Mouse (Mus musculus): ENCODE measurements at regions not wholly inside any gene's neighbourhood (a gene's known extent, or its start where the extent isn't known, plus 50 kb on each side); places are given as distances from the start of the nearest gene placed in this dataset.
A peak's percentile ranks its signal among the peaks of the same experiment; 100 is the strongest.
"Not testable (repeated sequence)": the region's sequence is repeated elsewhere in the genome, so short reads cannot be mapped to it uniquely, and the experiment has no call there.

- Histone ChIP-seq H3K4me3 (replicated peaks) (no peak overlapping the region), H3K36me3 (replicated peaks) (no peaks in the 10 kb centered on the region), H3K9me3 (no peaks in the 10 kb centered on the region), H3K27me3 (no peaks in the 10 kb centered on the region), H3K27ac (no peak overlapping the region), H3K4me1 (no peaks in the 10 kb centered on the region), H3K4me2 (no peak overlapping the region), H3K9ac (no peak overlapping the region)
- no peak for ATAC-seq (ENCODE audit: low FRiP score)
- 47% methylated on average over 3 of the region's 3 CpGs for WGBS
Measured at GRCm38 (mm10) chr11:23079936-23080794, 72.8 kb downstream of the Fam161a start.

- no peaks in the 10 kb centered on the region for H3K9me3 ChIP-seq
- no peak for ATAC-seq (ENCODE audit: low FRiP score)
- WGBS: 64% methylated on average over 4 of the region's 4 CpGs
- no peak overlapping the region for H3K9ac ChIP-seq
- H3K27me3 ChIP-seq: no peaks in the 10 kb centered on the region
- H3K27ac ChIP-seq: no peak overlapping the region
- no peaks in the 10 kb centered on the region for H3K4me1 ChIP-seq
- H3K4me2 ChIP-seq: no peak overlapping the region
- H3K36me3 ChIP-seq (replicated peaks): no peaks in the 10 kb centered on the region
- H3K4me3 ChIP-seq (replicated peaks): no peak overlapping the region
Measured at GRCm38 (mm10) chr11:23081616-23082015, 74.3 kb downstream of the Fam161a start.

- not testable (repeated sequence) for H3K27ac ChIP-seq; H3K4me2 ChIP-seq; H3K27me3 ChIP-seq; H3K9ac ChIP-seq; H3K4me1 ChIP-seq; H3K4me3 ChIP-seq (replicated peaks); H3K36me3 ChIP-seq (replicated peaks); ATAC-seq (ENCODE audit: low FRiP score); H3K9me3 ChIP-seq
- 83% methylated on average over 2 of the region's 2 CpGs for WGBS
Measured at GRCm38 (mm10) chr11:23083811-23084210, 76.5 kb downstream of the Fam161a start.

GRCm38 (mm10) chr11:23095287-23095686 lies 88.0 kb downstream of the Fam161a start:
- 84% methylated on average over 5 of the region's 5 CpGs for WGBS
- Histone ChIP-seq H3K4me2 (no peak overlapping the region), H3K27ac (no peak overlapping the region), H3K36me3 (replicated peaks) (no peaks in the 10 kb centered on the region), H3K9ac (no peak overlapping the region), H3K4me3 (replicated peaks) (no peak overlapping the region), H3K4me1 (no peaks in the 10 kb centered on the region), H3K9me3 (no peaks in the 10 kb centered on the region), H3K27me3 (no peaks in the 10 kb centered on the region)
- no peak for ATAC-seq (ENCODE audit: low FRiP score)

GRCm38 (mm10) chr11:23095723-23096122 lies 88.4 kb downstream of the Fam161a start:
- H3K9ac ChIP-seq; H3K9me3 ChIP-seq; H3K4me3 ChIP-seq (replicated peaks); ATAC-seq (ENCODE audit: low FRiP score); H3K4me2 ChIP-seq; H3K27ac ChIP-seq; H3K4me1 ChIP-seq; H3K27me3 ChIP-seq; H3K36me3 ChIP-seq (replicated peaks): not testable (repeated sequence)
- 48% methylated on average over 1 of the region's 1 CpGs for WGBS

GRCm38 (mm10) chr11:23096451-23097222 lies 89.3 kb downstream of the Fam161a start:
- no peak for ATAC-seq (ENCODE audit: low FRiP score)
- no peaks in the 10 kb centered on the region for H3K9me3 ChIP-seq
- 51% methylated on average over 2 of the region's 2 CpGs for WGBS
- no peak overlapping the region for H3K4me3 ChIP-seq (replicated peaks)
- H3K9ac ChIP-seq: no peak overlapping the region
- H3K27ac ChIP-seq: no peak overlapping the region
- no peak overlapping the region for H3K4me2 ChIP-seq
- H3K36me3 ChIP-seq (replicated peaks): no peaks in the 10 kb centered on the region
- no peaks in the 10 kb centered on the region for H3K27me3 ChIP-seq
- H3K4me1 ChIP-seq: no peaks in the 10 kb centered on the region

- WGBS: 87% methylated on average over 2 of the region's 2 CpGs
- no peak overlapping the region for H3K27ac ChIP-seq
- no peak overlapping the region for H3K9ac ChIP-seq
- no peaks in the 10 kb centered on the region for H3K4me1 ChIP-seq
- ATAC-seq (ENCODE audit: low FRiP score): no peak
- no peaks in the 10 kb centered on the region for H3K27me3 ChIP-seq
- no peak overlapping the region for H3K4me2 ChIP-seq
- H3K4me3 ChIP-seq (replicated peaks): no peak overlapping the region
- no peaks in the 10 kb centered on the region for H3K36me3 ChIP-seq (replicated peaks)
- H3K9me3 ChIP-seq: no peaks in the 10 kb centered on the region
Measured at GRCm38 (mm10) chr11:23097223-23097490, 89.8 kb downstream of the Fam161a start.

GRCm38 (mm10) chr11:23114636-23115035 lies 107.3 kb downstream of the Fam161a start:
- Histone ChIP-seq H3K9ac (no peak overlapping the region), H3K4me3 (replicated peaks) (no peak overlapping the region), H3K27ac (no peak overlapping the region), H3K4me2 (no peak overlapping the region), H3K27me3 (no peaks in the 10 kb centered on the region), H3K9me3 (no peaks in the 10 kb centered on the region), H3K36me3 (replicated peaks) (no peaks in the 10 kb centered on the region), H3K4me1 (no peaks in the 10 kb centered on the region)
- ATAC-seq (ENCODE audit: low FRiP score): no peak
- WGBS: 84% methylated on average over 9 of the region's 9 CpGs

- ATAC-seq (ENCODE audit: low FRiP score): no peak
- Histone ChIP-seq H3K9ac (no peak overlapping the region), H3K9me3 (no peaks in the 10 kb centered on the region), H3K4me2 (no peak overlapping the region), H3K4me3 (replicated peaks) (no peak overlapping the region), H3K4me1 (peaks cover 8% of the 10 kb centered on the region; the same call in 1 of the 2 replicates), H3K27ac (no peak overlapping the region), H3K36me3 (replicated peaks) (no peaks in the 10 kb centered on the region), H3K27me3 (no peaks in the 10 kb centered on the region)
- 86% methylated on average over 11 of the region's 11 CpGs for WGBS
Measured at GRCm38 (mm10) chr11:23120533-23121210, 113.3 kb downstream of the Fam161a start.

GRCm38 (mm10) chr11:23124198-23124951 lies 117.0 kb downstream of the Fam161a start:
- H3K27ac ChIP-seq: no peak overlapping the region
- peak; percentile 97 for ATAC-seq (ENCODE audit: low FRiP score)
- no peaks in the 10 kb centered on the region for H3K9me3 ChIP-seq
- WGBS: 4% methylated on average over 25 of the region's 25 CpGs
- H3K4me3 ChIP-seq (replicated peaks): peak overlapping the region; percentile 37
- peak overlapping the region; percentile 70 for H3K4me2 ChIP-seq
- H3K36me3 ChIP-seq (replicated peaks): no peaks in the 10 kb centered on the region
- no peaks in the 10 kb centered on the region for H3K27me3 ChIP-seq
- H3K9ac ChIP-seq: peak overlapping the region; percentile 45; the same call in 1 of the 2 replicates
- peaks cover 8% of the 10 kb centered on the region; the same call in 1 of the 2 replicates for H3K4me1 ChIP-seq

GRCm38 (mm10) chr11:23131122-23131521 lies 123.8 kb downstream of the Fam161a start:
- no peaks in the 10 kb centered on the region for H3K9me3 ChIP-seq
- H3K4me2 ChIP-seq: no peak overlapping the region
- WGBS: 61% methylated on average over 1 of the region's 1 CpGs
- no peak overlapping the region for H3K27ac ChIP-seq
- H3K4me3 ChIP-seq (replicated peaks): no peak overlapping the region
- H3K9ac ChIP-seq: no peak overlapping the region
- H3K36me3 ChIP-seq (replicated peaks): no peaks in the 10 kb centered on the region
- H3K27me3 ChIP-seq: no peaks in the 10 kb centered on the region
- no peaks in the 10 kb centered on the region for H3K4me1 ChIP-seq
- ATAC-seq (ENCODE audit: low FRiP score): no peak

GRCm38 (mm10) chr11:23131632-23132031 lies 124.2 kb upstream of the Xpo1 start:
- H3K9ac ChIP-seq: no peak overlapping the region
- H3K36me3 ChIP-seq (replicated peaks): no peaks in the 10 kb centered on the region
- no peak for ATAC-seq (ENCODE audit: low FRiP score)
- 83% methylated on average over 1 of the region's 1 CpGs for WGBS
- H3K4me1 ChIP-seq: no peaks in the 10 kb centered on the region
- H3K4me3 ChIP-seq (replicated peaks): no peak overlapping the region
- H3K9me3 ChIP-seq: no peaks in the 10 kb centered on the region
- no peak overlapping the region for H3K27ac ChIP-seq
- no peak overlapping the region for H3K4me2 ChIP-seq
- no peaks in the 10 kb centered on the region for H3K27me3 ChIP-seq

Data from forebrain, embryonic 12.5 days (tissue).